Mouse (Mus musculus) macrophage (primary cell): ENCODE measurements around the gene Ifi214. TPM values are rescaled to one million over a fixed set of nuclear protein-coding genes. Genes with fewer than 3 reads are reported as not detected.

Source experiments
- polyA plus RNA-seq: library from polyadenylated mRNA; stranded (reverse); fragments of 250-400 nt; gene quantifications from 3 replicates; pipeline ENCODE4 v1.2.4, GENCODE M21; 2018; ENCODE audit warnings: inconsistent platforms

The Ifi214 gene
- polyA plus RNA-seq, 1 experiment from 2014 or later: 0.47 TPM

Other genes with a start within 250 kb of the Ifi214 start
- not detected in 3 replicates for gene Ackr1, start 202.2 kb downstream of the Ifi214 start, polyA plus RNA-seq
- 44.1 to 91.8 TPM (median 78.5 TPM) in 3 replicates for gene Aim2, start 185.1 kb downstream of the Ifi214 start, polyA plus RNA-seq
- not detected in 3 replicates for gene Cadm3, start 168.3 kb downstream of the Ifi214 start, polyA plus RNA-seq
- gene Ifi206, start 44.9 kb downstream of the Ifi214 start, polyA plus RNA-seq: 25.2 to 49.7 TPM (median 27.2 TPM) in 3 replicates
- 21.9 to 62.9 TPM (median 23.1 TPM) in 3 replicates for gene Ifi213, start 63.3 kb upstream of the Ifi214 start, polyA plus RNA-seq
- 40.5 to 141 TPM (median 69.4 TPM) in 3 replicates for gene Ifi209, start 95.0 kb upstream of the Ifi214 start, polyA plus RNA-seq
- gene Ifi208, start 137.7 kb upstream of the Ifi214 start, polyA plus RNA-seq: 6.3 to 32.9 TPM (median 8.7 TPM) in 3 replicates
- gene Ifi207, start 205.8 kb upstream of the Ifi214 start, polyA plus RNA-seq: 254 to 634 TPM (median 365 TPM) in 3 replicates
- 326 to 690 TPM (median 497 TPM) in 3 replicates for gene Ifi204, start 231.0 kb upstream of the Ifi214 start, polyA plus RNA-seq